Mouse (Mus musculus) liver, postnatal 0 days (tissue): ENCODE data around the gene 1700123O20Rik. TPM values are rescaled to one million over a fixed set of nuclear protein-coding genes. Genes with fewer than 3 reads are reported as not detected.
A peak's percentile ranks its signal among the peaks of the same experiment; 100 is the strongest.

Source experiments
- ATAC-seq: fragments of 200-750 bp; cut with Nextera tagmentation; 2 replicates; pipeline ENCODE4 v1.8.0; 2017; ENCODE audit warnings: mild to moderate bottlenecking, moderate library complexity
- DNase-seq: peaks from one replicate; pipeline ENCODE4 v3.0.0-alpha.2; 2016
- H3K27ac ChIP-seq: fragments of 300-500 bp; sonication (generic); 2 replicates; pipeline ENCODE4 v1.5.1; 2014; ENCODE audit warnings: antibody characterized with exemption, moderate library complexity, mild to moderate bottlenecking, low read depth
- H3K27me3 ChIP-seq: fragments of 300-500 bp; sonication (generic); 2 replicates; pipeline ENCODE4 v1.6.1; 2014; ENCODE audit warnings: low read length, control low read depth, mixed read lengths; ENCODE audit not compliant: insufficient read depth
- H3K36me3 ChIP-seq: fragments of 300-500 bp; sonication (generic); replicated peaks from 2 replicates; pipeline ENCODE4 v1.6.1; 2014; ENCODE audit warnings: mild to moderate bottlenecking, control low read depth, low read length, moderate library complexity, mixed read lengths; ENCODE audit not compliant: insufficient read depth
- H3K4me1 ChIP-seq: fragments of 300-500 bp; sonication (generic); 2 replicates; pipeline ENCODE4 v1.6.1; 2014; ENCODE audit warnings: antibody characterized with exemption, mild to moderate bottlenecking, control low read depth; ENCODE audit not compliant: insufficient read depth
- H3K4me2 ChIP-seq: fragments of 300-500 bp; sonication (generic); 2 replicates; pipeline ENCODE4 v1.6.1; 2014; ENCODE audit warnings: low read depth, mild to moderate bottlenecking, low read length, moderate library complexity, mixed read lengths
- H3K4me3 ChIP-seq: fragments of 300-500 bp; sonication (generic); 2 replicates; pipeline ENCODE4 v1.5.1; 2014; ENCODE audit warnings: low read depth, low read length
- H3K9ac ChIP-seq: fragments of 300-500 bp; sonication (generic); replicated peaks from 2 replicates; pipeline ENCODE4 v1.6.1; 2014; ENCODE audit warnings: mild to moderate bottlenecking, moderate library complexity
- H3K9me3 ChIP-seq: fragments of 300-500 bp; sonication (generic); 2 replicates; pipeline ENCODE4 v1.6.1; 2016; ENCODE audit warnings: mild to moderate bottlenecking, control low read depth, low read length, mixed read lengths
- CTCF ChIP-seq: sonication (generic); IDR thresholded peaks from 2 replicates; pipeline ENCODE4 v1.5.1; 2016; ENCODE audit warnings: antibody characterized with exemption, low read depth
- EP300 ChIP-seq: IDR thresholded peaks from 2 replicates; pipeline ENCODE4 v1.6.1; 2016; ENCODE audit warnings: antibody characterized with exemption, low read depth, mild to moderate bottlenecking
- WGBS: fragments of 180-500 bp; shearing (Covaris S2); extraction: QIAGEN DNeasy Blood & Tissue Kit; methylation state at CpG from one replicate; pipeline ENCODE4 v1.1.7; 2014; ENCODE audit not compliant: insufficient replicate concordance; 5-methylcytosine and 5-hydroxymethylcytosine counted together
- polyA plus RNA-seq: library from polyadenylated mRNA; unstranded; fragments of >200 nt; fragmentation: Nextera tagmentation; extraction: Ambion mirVana; gene quantifications from 2 replicates; pipeline ENCODE4 v1.2.1, GENCODE M21; 2015

Gene 1700123O20Rik
- polyA plus RNA-seq, 1 experiment from 2014 or later: 53.3 TPM

DNA sequence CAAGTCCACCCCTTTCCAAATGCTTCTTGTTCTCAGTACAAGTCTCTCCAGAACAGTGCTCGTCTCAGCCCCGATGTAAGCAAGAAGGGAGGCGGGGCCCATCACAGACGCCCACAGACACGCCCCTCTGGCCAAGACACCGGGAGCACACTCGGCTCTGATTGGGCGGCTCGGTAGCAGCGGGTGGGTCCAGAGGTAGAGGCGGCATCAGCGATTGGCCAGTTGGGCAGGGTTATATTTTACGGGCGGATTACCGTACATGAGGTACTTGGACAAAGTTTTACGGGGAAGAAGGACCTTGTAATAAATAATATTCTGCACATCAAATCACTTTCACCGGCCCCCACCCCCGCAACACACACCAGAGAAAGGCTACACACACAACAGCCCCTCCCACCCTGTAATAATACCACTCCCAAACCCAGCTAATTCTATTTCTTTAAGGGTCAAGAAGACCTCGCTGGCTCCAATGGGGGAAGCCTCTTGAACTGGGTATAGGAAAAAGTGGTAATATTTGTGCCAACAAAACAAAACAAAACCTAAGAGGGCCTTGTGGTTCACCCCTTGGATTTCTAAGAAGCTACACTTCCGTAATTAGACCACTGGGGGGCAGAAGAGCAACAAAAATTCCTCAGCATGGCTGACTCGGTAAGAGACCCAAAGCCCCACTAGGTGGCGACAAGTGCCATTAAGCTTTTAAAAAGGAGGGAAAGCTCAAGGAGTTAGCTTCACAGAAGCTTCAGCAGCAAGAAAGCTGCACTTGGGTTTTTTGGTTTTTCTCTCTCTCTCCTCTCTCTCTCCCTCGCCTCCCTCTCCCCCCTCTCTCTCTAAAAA is 35.2 kb upstream of the 1700123O20Rik start:
- H3K27ac ChIP-seq: 0 out of 2 replicates have a peak overlapping the region, but pooled peaks have one; percentile 22
- H3K36me3 ChIP-seq: peaks cover 72% of the 10 kb centered on the region
- no peaks in the 10 kb centered on the region for H3K27me3 ChIP-seq
- peak; percentile 99 for TF ChIP-seq CTCF
- TF ChIP-seq EP300: 0 out of 2 replicates have a peak, but pooled peaks have one; percentile 30
- no peak overlapping the region for H3K9ac ChIP-seq
- 62% methylated on average over 23 of the region's 23 CpGs for WGBS
- H3K4me2 ChIP-seq: no peak overlapping the region
- DNase-seq: peak; percentile 88
- H3K9me3 ChIP-seq: no peaks in the 10 kb centered on the region
- ATAC-seq: peak; percentile 75
- no peak overlapping the region for H3K4me3 ChIP-seq
- peaks cover 17% of the 10 kb centered on the region for H3K4me1 ChIP-seq

DNA sequence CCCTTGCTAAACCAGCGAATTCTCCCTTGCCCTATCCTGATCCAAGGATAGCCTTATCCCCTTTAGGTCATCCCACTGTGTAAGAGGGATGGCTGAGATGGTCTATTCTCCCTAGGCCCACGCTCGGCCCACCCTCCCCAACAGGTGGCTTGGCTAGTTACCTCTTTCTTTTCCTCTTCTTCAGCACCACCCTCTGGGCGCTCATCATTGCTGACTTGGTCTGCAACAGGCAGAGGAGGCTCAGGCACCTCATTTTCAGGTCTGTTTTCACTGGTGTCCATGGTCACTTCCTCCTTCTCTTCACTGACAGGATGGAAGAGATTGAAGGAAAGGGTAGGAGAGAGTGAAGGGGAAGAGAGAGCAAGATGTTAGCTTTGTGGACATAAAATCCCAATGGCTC is 34.5 kb upstream of the 1700123O20Rik start:
- 0 out of 2 replicates have a peak overlapping the region, but pooled peaks have one; percentile 72 for H3K4me2 ChIP-seq
- H3K4me3 ChIP-seq: no peak overlapping the region
- ATAC-seq (no peak), DNase-seq (no peak)
- peaks cover 72% of the 10 kb centered on the region for H3K36me3 ChIP-seq
- H3K27me3 ChIP-seq: no peaks in the 10 kb centered on the region
- 72% methylated on average over 4 of the region's 4 CpGs for WGBS
- no peak overlapping the region for H3K9ac ChIP-seq
- H3K9me3 ChIP-seq: no peaks in the 10 kb centered on the region
- H3K4me1 ChIP-seq: peaks cover 17% of the 10 kb centered on the region
- TF ChIP-seq EP300: no peak
- TF ChIP-seq CTCF: no peak
- peak overlapping the region; percentile 22; the same call in 1 of the 2 replicates for H3K27ac ChIP-seq

DNA sequence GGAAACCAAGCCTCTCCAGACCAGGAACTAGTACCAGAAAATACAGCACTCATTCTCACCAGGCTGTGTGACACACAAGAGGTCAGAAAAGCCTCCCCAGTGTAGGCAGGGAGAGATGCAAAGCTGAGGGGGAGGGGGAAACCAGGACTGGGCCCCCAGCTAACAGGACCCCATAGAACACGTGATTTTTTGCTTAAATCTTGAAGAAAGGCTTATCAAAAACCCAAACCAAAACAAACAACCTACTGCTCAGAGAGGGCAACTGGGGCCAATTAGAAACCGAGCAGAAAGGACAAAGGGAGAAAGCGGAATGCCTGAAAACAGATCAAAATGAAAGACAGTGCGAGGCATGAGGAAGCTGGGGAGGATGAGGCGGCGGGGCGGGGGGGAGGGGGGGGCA is 33.2 kb upstream of the 1700123O20Rik start:
- Histone ChIP-seq H3K36me3 (peaks cover 71% of the 10 kb centered on the region), H3K9ac (peak overlapping the region; percentile 76), H3K27ac (peak overlapping the region; percentile 70; the same call in 1 of the 2 replicates), H3K9me3 (no peaks in the 10 kb centered on the region), H3K4me3 (peak overlapping the region; percentile 64), H3K27me3 (no peaks in the 10 kb centered on the region), H3K4me2 (peak overlapping the region; percentile 72), H3K4me1 (peaks cover 17% of the 10 kb centered on the region)
- no peak for ATAC-seq
- no peak for DNase-seq
- no peak for TF ChIP-seq CTCF
- no peak for TF ChIP-seq EP300
- WGBS: 3% methylated on average over 7 of the region's 7 CpGs

DNA sequence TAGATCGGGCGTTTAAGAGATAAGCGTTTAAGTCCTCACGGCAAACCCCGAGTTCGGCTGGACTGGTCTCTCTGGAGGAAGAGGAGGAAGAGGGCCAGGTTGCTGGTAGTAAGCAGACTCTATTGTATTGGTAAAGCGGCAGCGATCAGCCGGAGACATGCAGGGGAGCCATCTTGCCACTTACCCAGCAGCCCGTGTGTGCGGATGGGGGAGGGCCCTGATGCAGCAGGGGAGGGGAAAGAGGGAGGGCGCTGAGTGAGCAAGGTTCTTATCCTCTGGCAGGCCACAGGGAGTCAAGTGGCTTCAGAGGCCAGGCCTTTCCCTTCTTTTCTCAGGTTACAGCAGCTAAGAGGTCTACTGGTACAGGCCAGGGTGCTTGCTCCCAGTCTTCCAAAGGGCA is 32.5 kb upstream of the 1700123O20Rik start:
- Histone ChIP-seq H3K4me3 (peak overlapping the region; percentile 64), H3K9ac (peak overlapping the region; percentile 76), H3K36me3 (peaks cover 69% of the 10 kb centered on the region), H3K4me2 (peak overlapping the region; percentile 72), H3K27me3 (no peaks in the 10 kb centered on the region), H3K9me3 (no peaks in the 10 kb centered on the region), H3K4me1 (peaks cover 17% of the 10 kb centered on the region), H3K27ac (peak overlapping the region; percentile 70)
- DNase-seq (peak; percentile 88), ATAC-seq (peak; percentile 86)
- TF ChIP-seq EP300 (no peak), CTCF (no peak)
- under 1% methylated on average over 12 of the region's 12 CpGs for WGBS

DNA sequence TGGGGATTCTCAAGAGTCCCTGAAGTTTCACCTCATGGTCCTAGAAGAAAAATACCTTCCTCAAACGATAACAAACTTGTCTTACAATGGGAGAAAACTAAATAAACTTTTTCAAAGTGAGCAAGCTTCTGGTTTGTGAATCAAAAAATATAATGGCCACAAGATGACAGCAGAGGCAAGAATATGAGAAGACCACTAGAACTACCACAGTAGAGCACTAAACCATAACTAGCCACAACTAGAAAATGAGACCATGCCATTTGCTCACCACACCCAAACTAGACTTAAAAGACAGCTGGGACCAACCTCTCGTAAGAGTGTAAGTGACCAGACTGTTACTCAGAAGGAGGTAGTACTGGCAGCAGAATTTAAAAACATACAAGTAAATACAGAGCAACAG is 26.0 kb upstream of the 1700123O20Rik start:
- peaks cover 93% of the 10 kb centered on the region for H3K36me3 ChIP-seq
- no peaks in the 10 kb centered on the region for H3K9me3 ChIP-seq
- WGBS: 90% methylated on average over 2 of the region's 2 CpGs
- H3K27me3 ChIP-seq: no peaks in the 10 kb centered on the region
- ATAC-seq (no peak), DNase-seq (no peak)
- TF ChIP-seq EP300: no peak
- no peak for TF ChIP-seq CTCF
- no peak overlapping the region for H3K9ac ChIP-seq
- no peak overlapping the region for H3K4me3 ChIP-seq
- H3K27ac ChIP-seq: no peak overlapping the region
- H3K4me2 ChIP-seq: no peak overlapping the region
- H3K4me1 ChIP-seq: no peaks in the 10 kb centered on the region

DNA sequence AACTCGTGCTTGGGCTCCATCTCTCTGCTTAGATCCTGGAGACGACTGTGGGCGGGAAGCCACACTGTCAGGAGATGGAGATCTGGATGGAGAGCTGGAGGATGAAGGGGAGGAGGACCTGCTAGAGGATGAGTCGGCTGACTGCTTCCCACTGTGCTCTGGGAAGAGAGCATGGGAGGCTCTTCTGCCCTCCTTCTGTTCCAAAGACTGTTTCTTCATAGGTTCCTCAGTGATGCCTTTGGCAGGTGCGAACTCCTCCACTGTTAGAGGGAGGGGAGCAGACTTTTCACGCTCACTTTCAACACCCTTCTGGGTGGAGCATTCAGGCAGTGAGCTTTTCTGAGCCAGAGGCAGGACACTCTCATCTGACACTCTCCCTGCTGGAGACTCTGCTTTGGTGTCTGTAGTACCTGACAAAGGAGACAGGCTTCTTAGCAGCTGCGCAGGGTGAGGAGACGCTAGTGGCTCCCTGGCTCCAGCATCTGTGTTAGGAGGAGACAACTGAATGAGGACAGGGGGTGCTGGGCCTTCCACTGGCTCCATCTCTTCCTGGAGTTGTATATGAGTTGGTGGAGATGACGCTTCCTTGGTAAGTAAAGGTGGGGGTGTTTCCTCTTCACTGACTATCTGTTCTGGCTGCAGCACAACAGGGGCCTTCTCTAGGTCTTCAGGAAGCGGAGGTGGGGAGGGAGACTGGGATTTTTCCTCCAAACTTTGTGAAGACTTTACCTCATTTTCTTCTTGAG is 21.4 kb upstream of the 1700123O20Rik start:
- Histone ChIP-seq H3K27ac (no peak overlapping the region), H3K9me3 (no peaks in the 10 kb centered on the region), H3K9ac (no peak overlapping the region), H3K4me2 (no peak overlapping the region), H3K27me3 (no peaks in the 10 kb centered on the region), H3K4me3 (no peak overlapping the region), H3K4me1 (no peaks in the 10 kb centered on the region), H3K36me3 (peaks cover 91% of the 10 kb centered on the region)
- ATAC-seq (no peak), DNase-seq (no peak)
- 87% methylated on average over 10 of the region's 10 CpGs for WGBS
- no peak for TF ChIP-seq CTCF
- no peak for TF ChIP-seq EP300
